Mouse (Mus musculus) urinary bladder, postnatal 4 days (tissue): ENCODE data around the gene Krt4.

Experiments used
- DNase-seq, 2 experiments: peaks; one replicate each; pipeline ENCODE4 v3.0.0; 2021 to 2022; ENCODE audit warnings: low spot score in 2 of 2

Krt4 gene

GRCm38 (mm10) chr15:101895216-101895615 is 29.3 kb downstream of the Krt4 start:
- no peak for DNase-seq

DNA sequence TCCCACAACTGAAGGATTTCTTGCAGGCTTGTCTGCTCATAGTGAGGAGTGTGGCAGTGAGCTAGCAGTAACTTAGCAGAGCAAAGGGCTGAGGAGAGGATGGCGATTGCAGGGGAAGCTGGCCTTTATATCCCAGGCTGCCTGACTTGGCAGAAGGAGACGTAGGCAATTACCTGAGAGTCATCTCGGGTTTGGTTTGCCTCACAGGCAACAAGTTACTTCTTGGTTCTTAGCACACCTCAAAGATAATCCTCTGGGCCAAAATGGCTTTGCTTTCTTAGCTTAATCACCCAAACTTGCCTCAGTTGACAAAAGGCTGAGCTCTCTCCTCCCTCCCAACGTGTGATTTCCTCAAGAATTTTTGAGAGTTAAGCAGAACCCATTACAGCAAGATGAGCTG is 31.7 kb downstream of the Krt4 start, which contains the start of gene Krt76:
Gene Krt76 (minus strand): TSS at position 101 of the 400 bp plus-strand sequence.
- DNase-seq = no peak

GRCm38 (mm10) chr15:101879776-101880175 is 44.8 kb downstream of the Krt4 start:
- no peak for DNase-seq

DNA sequence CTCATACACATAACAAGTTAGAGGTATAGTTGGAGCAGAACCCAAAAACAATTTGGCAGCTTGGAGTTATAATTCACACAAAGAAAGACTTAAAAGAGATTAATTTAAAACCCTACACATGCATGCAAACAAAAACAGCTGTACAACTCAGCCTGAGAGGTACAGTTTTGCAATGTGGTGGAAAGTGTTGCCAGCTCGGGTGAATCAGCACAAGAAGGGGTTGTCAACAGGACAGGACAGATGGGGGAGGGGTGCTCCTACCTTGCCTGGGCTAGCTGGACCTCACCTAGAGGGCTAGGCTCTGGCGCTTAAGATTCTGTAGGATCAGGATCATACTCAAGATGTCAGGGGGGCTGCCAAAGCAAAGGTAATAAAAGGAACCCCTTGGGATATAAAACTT is 46.5 kb downstream of the Krt4 start:
- DNase-seq = no peak

- DNase-seq = no peak
Observed at GRCm38 (mm10) chr15:101874383-101874782, 50.2 kb downstream of the Krt4 start.

GRCm38 (mm10) chr15:101873231-101873630 is 51.3 kb downstream of the Krt4 start:
- no peak for DNase-seq

DNA sequence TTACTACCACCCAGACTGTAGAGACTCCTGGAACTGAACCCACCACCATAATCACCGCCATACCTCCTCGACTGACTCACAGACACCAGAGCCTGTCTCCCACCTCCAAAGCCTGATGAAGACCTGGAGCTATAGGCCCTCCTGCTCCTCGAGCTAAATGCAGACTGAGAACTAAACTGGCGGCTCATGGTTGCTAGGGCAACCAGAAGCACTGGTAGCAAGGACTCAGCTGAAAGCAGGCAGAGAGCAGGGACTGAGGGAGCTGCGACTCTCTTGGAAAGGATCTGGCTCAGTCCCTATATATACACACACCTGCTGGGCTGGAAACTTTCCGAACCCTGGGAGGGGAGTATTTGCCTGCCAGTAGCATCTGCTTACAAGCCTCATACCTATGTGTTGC is 55.1 kb downstream of the Krt4 start, which contains the start of gene Krt77:
Gene Krt77 (minus strand): TSS at position 275 of the 400 bp plus-strand sequence.
- DNase-seq = no peak
